Mouse (Mus musculus) ES-E14 (cell line): ENCODE results near the gene Casc3. TPM values are rescaled to one million over a fixed set of nuclear protein-coding genes. Genes with fewer than 3 reads are reported as not detected.

Experiments
- DNase-seq: peaks from one replicate; pipeline ENCODE4 v3.0.0-alpha.2; 2013; ENCODE audit warnings: low read depth, low spot score
- H3K27ac ChIP-seq: 2 replicates; pipeline ENCODE4 v1.5.1; 2012; ENCODE audit warnings: low read depth, mild to moderate bottlenecking, low read length, moderate library complexity, mixed read lengths; ENCODE audit not compliant: poor library complexity, insufficient read depth, severe bottlenecking
- H3K36me3 ChIP-seq: 2 replicates; pipeline ENCODE4 v1.6.1; 2012; ENCODE audit warnings: mild to moderate bottlenecking, low read length, moderate library complexity, mixed read lengths; ENCODE audit not compliant: control insufficient read depth, poor library complexity, insufficient read depth, severe bottlenecking
- H3K4me1 ChIP-seq, 2 experiments: fragments of 150-350 bp in 1 of 2; sonication (generic) in 1 of 2; 2 replicates each; pipeline ENCODE4 v1.6.1; 2012; ENCODE audit warnings: low read length in 2 of 2, mild to moderate bottlenecking in 1 of 2, mixed read lengths in 1 of 2; ENCODE audit not compliant: control insufficient read depth in 2 of 2, insufficient read depth in 2 of 2, poor library complexity in 1 of 2
- H3K4me3 ChIP-seq, 2 experiments: fragments of 150-350 bp in 1 of 2; sonication (generic) in 1 of 2; 2 replicates each; pipeline ENCODE4 v1.5.1; 2012; ENCODE audit warnings: low read length in 2 of 2, low read depth in 1 of 2, mild to moderate bottlenecking in 1 of 2, mixed read lengths in 1 of 2; ENCODE audit not compliant: insufficient read depth in 1 of 2, poor library complexity in 1 of 2, severe bottlenecking in 1 of 2
- H3K9ac ChIP-seq: 2 replicates; pipeline ENCODE4 v1.6.1; 2012; ENCODE audit warnings: low read depth, mild to moderate bottlenecking, low read length, mixed read lengths; ENCODE audit not compliant: poor library complexity, insufficient read depth, severe bottlenecking
- H3K9me3 ChIP-seq: fragments of 150-350 bp; sonication (generic); 2 replicates; pipeline ENCODE4 v1.6.1; 2012; ENCODE audit warnings: low read depth, mild to moderate bottlenecking, low read length; ENCODE audit not compliant: control insufficient read depth, insufficient read depth
- CHD2 ChIP-seq: IDR thresholded peaks from 2 replicates; pipeline ENCODE4 v1.6.1; 2014; ENCODE audit warnings: mild to moderate bottlenecking, low read depth, low read length, inconsistent platforms
- HCFC1 ChIP-seq: IDR thresholded peaks from 2 replicates; pipeline ENCODE4 v1.6.1; 2012; ENCODE audit warnings: low read length, inconsistent platforms, borderline replicate concordance; ENCODE audit not compliant: insufficient read depth
- MAFK ChIP-seq: IDR thresholded peaks from 2 replicates; pipeline ENCODE4 v1.6.1; 2014; ENCODE audit warnings: mild to moderate bottlenecking, low read depth, low read length, inconsistent platforms; ENCODE audit not compliant: insufficient read depth
- ZC3H11A ChIP-seq: IDR thresholded peaks from 2 replicates; pipeline ENCODE4 v1.6.1; 2012; ENCODE audit warnings: low read depth, mild to moderate bottlenecking, inconsistent platforms, low read length, borderline replicate concordance
- ZNF384 ChIP-seq: IDR thresholded peaks from 2 replicates; pipeline ENCODE4 v1.6.1; 2012; ENCODE audit warnings: low read depth, low read length, inconsistent platforms
- in situ Hi-C, 2 experiments: fragments of 600-800 bp; cut with MboI; formaldehyde crosslinking; loops; one replicate each; pipeline ENCODE4 v1.15.1; 2025; ENCODE audit warnings: low sequenced_read_pairs in 2 of 2, inconsistent platforms in 1 of 2; ENCODE audit not compliant: unreplicated experiment in 2 of 2
- total RNA-seq: library from RNA; depleted of rRNA; stranded (reverse); fragments of 300-350 nt; gene quantifications from 2 replicates; pipeline ENCODE4 v1.2.3, GENCODE M21; 2012

Casc3 gene
- total RNA-seq, 1 experiment: 14.6 TPM

DNA sequence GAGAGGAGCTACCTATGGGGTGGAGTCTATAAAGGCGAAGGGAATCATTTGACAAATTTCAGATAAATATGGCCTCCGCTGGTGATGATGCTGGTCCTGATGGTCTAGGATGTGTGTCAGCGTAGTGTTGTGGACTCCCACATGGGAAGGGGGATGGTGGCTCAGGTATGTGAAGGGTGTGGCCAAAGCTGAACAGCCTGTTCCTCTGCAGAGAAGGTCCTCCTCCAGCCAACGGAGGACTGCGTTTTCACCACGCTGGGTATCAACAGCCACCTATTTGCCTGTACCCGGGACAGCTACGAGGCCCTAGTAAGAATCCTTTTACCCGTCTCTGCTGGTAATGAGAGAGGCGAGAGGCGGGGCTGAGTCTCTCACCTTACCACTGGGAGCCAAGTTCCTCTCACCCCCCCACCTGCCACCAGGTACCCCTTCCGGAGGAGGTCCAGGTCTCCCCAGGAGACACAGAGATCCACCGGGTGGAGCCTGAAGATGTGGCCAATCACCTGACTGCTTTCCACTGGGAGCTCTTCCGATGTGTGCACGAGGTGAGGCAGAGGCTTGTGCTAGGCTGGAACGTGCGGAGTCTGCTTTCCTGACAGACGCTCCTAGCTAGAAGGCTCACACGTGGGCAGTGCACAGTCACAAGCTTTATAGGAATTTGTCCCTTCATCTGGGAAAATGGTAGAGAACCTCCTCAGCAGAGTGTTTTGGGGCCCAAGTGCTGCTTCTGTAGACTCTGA, 42.3 kb downstream of the Casc3 start:
- Histone ChIP-seq H3K4me3 (no peak overlapping the region; a peak in 1 of 4 replicates), H3K4me1 (peaks cover 4 to 20% of the 10 kb centered on the region in 2 experiments; a peak in 1 of 4 replicates), H3K36me3 (no peaks in the 10 kb centered on the region), H3K27ac (no peak overlapping the region), H3K9me3 (no peaks in the 10 kb centered on the region), H3K9ac (peak overlapping the region; percentile 32; the same call in 1 of the 2 replicates)
- in situ Hi-C loops: no loop called here
- no peak for DNase-seq
- TF ChIP-seq CHD2 (no peak), ZC3H11A (no peak), ZNF384 (no peak), MAFK (no peak), HCFC1 (no peak)

DNA sequence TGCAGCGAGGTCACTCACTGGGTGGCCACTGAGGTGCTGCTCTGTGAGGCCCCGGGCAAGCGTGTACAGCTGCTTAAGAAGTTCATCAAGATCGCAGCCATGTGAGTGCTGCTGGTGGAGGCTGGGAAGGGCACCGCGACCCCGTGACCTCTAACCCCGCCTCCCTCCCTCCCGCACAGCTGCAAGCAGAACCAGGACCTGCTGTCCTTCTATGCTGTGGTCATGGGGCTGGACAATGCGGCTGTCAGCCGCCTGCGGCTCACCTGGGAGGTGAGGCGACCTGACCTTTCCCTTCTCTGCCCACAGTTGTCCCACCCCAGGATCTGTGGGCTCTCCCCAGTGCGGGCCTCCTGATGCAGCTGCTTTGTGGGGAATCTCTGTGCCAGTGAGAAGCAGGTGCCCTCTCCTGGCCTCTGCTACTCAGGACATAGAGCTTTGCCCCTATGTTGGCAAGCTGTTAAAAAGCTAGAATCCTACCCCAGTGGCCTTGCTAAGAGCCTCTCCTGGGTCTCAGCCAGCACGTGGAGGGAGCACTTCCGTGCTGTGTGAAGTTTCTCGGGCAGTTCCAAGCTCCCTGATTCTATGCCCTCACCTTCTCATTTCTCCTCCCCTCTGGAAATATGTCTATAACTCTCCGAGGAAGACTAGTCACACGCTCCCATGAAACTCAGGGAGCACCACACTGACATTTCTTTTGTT, 44.6 kb downstream of the Casc3 start:
- peak overlapping the region; percentile 3 to 8; a peak in 2 of 4 replicates for H3K4me3 ChIP-seq
- H3K9me3 ChIP-seq: no peaks in the 10 kb centered on the region
- in situ Hi-C loops: no loop called here
- peaks cover 4 to 20% of the 10 kb centered on the region in 2 experiments; a peak in 1 of 4 replicates for H3K4me1 ChIP-seq
- TF ChIP-seq MAFK (no peak), HCFC1 (no peak), CHD2 (no peak), ZC3H11A (no peak), ZNF384 (no peak)
- H3K9ac ChIP-seq: no peak overlapping the region
- H3K27ac ChIP-seq: no peak overlapping the region
- DNase-seq: no peak
- H3K36me3 ChIP-seq: no peaks in the 10 kb centered on the region

DNA sequence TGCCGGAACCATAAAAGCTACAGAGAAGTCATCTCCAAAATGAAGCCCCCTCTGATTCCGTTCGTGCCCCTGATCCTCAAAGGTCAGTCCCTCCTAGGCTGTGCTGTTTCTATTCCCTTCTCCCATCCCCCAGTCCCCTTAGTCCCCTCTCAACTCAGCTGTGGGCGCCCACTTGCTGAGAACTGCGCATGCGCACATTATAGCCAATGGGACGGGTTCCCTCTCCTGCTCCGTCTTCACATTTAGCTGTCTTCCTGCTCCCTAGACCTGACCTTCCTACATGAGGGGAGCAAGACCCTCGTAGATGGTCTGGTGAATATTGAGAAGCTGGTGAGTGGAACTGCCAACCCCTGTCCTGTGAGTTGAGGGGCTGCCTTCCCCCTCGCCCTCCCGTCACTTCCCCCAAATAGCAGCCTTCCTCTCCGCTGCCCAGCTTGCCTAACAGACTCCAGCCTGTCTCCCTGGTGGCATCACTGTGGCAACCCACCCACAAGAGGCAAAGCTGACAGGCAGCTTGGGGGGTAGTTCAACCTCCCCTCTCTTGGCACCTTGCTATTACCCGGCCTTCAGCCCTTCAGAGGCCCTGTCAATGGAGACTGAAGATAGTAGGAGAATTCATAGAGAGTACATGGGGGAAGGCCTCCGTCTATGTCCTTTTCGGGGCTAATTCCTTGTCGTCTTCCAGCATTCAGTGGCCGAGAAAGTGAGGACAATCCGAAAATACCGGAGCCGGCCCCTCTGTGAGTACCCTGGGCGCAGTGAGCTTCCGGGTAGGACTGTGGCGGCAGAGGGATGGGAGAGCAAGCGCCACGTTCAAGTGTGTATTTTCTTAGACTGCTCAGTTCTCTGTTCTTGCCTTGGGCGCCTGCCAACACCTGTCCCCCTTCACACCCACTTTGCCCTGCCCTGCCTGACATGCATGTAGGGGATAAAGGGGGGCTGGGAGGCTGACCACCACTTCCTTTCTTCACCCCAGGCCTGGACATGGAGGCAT, 45.7 kb downstream of the Casc3 start:
- Histone ChIP-seq H3K27ac (no peak overlapping the region), H3K36me3 (no peaks in the 10 kb centered on the region), H3K4me1 (peaks cover 4 to 20% of the 10 kb centered on the region in 2 experiments; a peak in 1 of 4 replicates), H3K4me3 (no peak overlapping the region), H3K9me3 (no peaks in the 10 kb centered on the region), H3K9ac (no peak overlapping the region)
- TF ChIP-seq CHD2: no peak
- no peak for TF ChIP-seq MAFK
- TF ChIP-seq ZNF384: no peak
- TF ChIP-seq HCFC1: no peak
- no peak for TF ChIP-seq ZC3H11A
- no peak for DNase-seq
- in situ Hi-C loops: no loop called here

DNA sequence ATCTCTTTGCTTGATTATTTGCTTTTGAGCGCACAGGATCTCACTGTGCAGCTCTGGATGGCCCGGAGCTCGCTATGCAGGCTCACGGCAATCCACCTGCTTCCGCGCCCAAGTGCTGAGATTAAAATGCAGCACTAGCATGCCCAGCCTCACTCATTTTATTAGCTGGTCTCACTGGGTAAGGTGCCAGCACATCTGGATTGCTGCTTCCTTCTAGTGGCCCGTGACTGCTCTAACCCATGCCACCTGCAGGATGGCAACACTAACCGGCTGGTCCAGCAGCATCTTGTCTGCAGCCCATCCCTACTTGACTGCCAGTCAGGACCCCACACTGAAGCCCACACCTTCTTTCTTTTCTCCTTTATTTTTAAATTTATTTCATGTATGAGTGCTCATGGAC, 49.4 kb downstream of the Casc3 start:
- in situ Hi-C loops: no loop called here

More for the DNA sequence above, 49.4 kb downstream of the Casc3 start:
- Histone ChIP-seq H3K4me1 (peaks cover 3 to 16% of the 10 kb centered on the region in 2 experiments; a peak in 2 of 4 replicates), H3K27ac (no peak overlapping the region), H3K36me3 (no peaks in the 10 kb centered on the region), H3K9ac (no peak overlapping the region), H3K9me3 (no peaks in the 10 kb centered on the region), H3K4me3 (no peak overlapping the region)
- no peak for TF ChIP-seq CHD2
- no peak for DNase-seq
